Mouse (Mus musculus): ENCODE measurements at regions not wholly inside any gene's neighbourhood (a gene's known extent, or its start where the extent isn't known, plus 50 kb on each side); places are given as distances from the start of the nearest gene placed in this dataset.
A peak's percentile ranks its signal among the peaks of the same experiment; 100 is the strongest.

GRCm38 (mm10) chr13:39183715-39184179, 223.1 kb upstream of the Slc35b3 start:
- DNase-seq (ENCODE audit: extremely low read depth, low read depth, low spot score), result no peak

- no peak for DNase-seq (ENCODE audit: extremely low read depth, low read depth, low spot score)
Measured at GRCm38 (mm10) chr13:39161980-39162379, 201.3 kb upstream of the Slc35b3 start.

DNA sequence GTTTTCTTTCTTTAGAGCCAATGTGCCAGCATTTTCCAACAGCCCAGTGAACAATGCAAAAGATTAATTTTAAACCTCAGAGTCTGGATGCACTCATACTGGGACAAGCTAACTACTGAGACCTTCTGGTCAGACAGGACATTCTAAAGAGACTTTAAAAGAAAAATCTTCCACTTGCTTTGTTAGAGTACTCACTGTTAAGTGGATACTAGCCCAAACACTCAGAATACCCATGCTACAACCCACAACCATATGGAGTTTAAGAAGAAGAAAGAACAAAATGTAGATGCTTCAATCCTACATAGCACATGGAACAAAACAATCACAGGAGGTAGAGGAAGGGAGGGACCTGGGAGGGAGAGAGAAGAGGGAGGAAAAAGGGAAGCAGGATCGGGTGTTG, 167.3 kb upstream of the Slc35b3 start:
- no peak for DNase-seq (ENCODE audit: extremely low read depth, low read depth, low spot score)

GRCm38 (mm10) chr13:39092058-39092457, 131.4 kb upstream of the Slc35b3 start:
- no peak for DNase-seq (ENCODE audit: extremely low read depth, low read depth, low spot score)

GRCm38 (mm10) chr13:39084544-39084943, 123.9 kb upstream of the Slc35b3 start:
- no peak for DNase-seq (ENCODE audit: extremely low read depth, low read depth, low spot score)

DNA sequence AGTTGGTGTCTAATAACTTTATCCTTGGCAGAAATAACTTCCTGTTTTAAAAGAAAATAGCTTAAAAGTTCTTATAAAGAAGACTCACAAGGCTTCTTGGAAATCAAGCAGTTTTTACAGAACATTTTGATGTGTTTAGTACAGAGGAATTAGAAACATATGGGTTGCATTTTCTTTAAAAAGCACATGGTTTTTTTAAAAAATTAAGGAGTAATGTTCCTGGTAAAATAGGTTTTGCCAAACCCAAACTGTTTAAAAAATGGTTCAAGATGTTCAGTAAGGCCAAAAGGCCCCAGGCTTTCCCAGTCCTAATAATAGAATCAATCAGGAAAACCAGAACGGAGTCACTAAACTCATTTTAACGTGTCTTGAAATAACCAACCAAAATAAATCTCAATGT, 113.5 kb upstream of the Slc35b3 start:
- DNase-seq (ENCODE audit: extremely low read depth, low read depth, low spot score), result no peak

GRCm38 (mm10) chr13:39032263-39032662, 71.6 kb upstream of the Slc35b3 start:
- no peak for DNase-seq (ENCODE audit: extremely low read depth, low read depth, low spot score)

DNA sequence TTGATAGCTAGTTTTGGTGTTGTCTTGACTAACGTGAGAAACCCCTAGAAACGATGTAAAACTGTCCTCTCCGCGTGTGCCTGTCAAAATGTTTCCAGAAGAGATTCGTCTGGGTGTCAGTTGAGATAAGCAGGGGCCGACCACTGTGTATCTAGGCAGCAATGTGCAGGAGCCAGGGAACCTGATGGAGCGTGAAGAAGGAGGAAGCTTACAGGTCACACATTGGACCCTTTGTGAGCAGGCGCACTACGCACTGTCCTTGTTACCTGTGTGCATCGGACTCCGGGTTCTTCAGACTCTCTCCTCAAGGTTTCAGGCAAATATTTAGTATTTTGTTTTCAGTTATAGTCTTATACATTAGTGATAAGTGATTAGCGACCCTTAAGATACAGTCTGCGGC, 59.5 kb upstream of the Slc35b3 start:
- DNase-seq (ENCODE audit: extremely low read depth, low read depth, low spot score), result no peak

- peak; percentile 7 for DNase-seq (ENCODE audit: extremely low read depth, low read depth, low spot score)
Measured at GRCm38 (mm10) chr13:39011696-39012095, 51.0 kb upstream of the Slc35b3 start.
